Mouse (Mus musculus) liver, embryonic 14.5 days (tissue): ENCODE data around the gene Pde4a. TPM values are rescaled to one million over a fixed set of nuclear protein-coding genes. Genes with fewer than 3 reads are reported as not detected.

ENCODE experiments used
- ATAC-seq: fragments of 200-750 bp; cut with Nextera tagmentation; 2 replicates; pipeline ENCODE4 v1.8.0; 2017; ENCODE audit warnings: moderate number of reproducible peaks, mild to moderate bottlenecking, moderate library complexity; ENCODE audit not compliant: insufficient read depth
- DNase-seq, 3 experiments: peaks; one replicate each; pipeline ENCODE4 v3.0.0-alpha.2; 2012 to 2013; ENCODE audit warnings: low read depth in 3 of 3, low spot score in 3 of 3
- H3K27ac ChIP-seq: fragments of 300-500 bp; sonication (generic); 2 replicates; pipeline ENCODE4 v1.5.1; 2014; ENCODE audit warnings: moderate library complexity, mild to moderate bottlenecking, control low read depth, inconsistent platforms
- H3K27me3 ChIP-seq: fragments of 300-500 bp; sonication (generic); 2 replicates; pipeline ENCODE4 v1.6.1; 2014; ENCODE audit warnings: mild to moderate bottlenecking, low read length, moderate library complexity; ENCODE audit not compliant: control insufficient read depth, insufficient read depth
- H3K36me3 ChIP-seq: fragments of 300-500 bp; sonication (generic); replicated peaks from 2 replicates; pipeline ENCODE4 v1.6.1; 2014; ENCODE audit warnings: low read depth; ENCODE audit not compliant: control insufficient read depth, insufficient read depth
- H3K4me1 ChIP-seq, 2 experiments: fragments of 200-500 bp in 1 of 2; fragments of 300-500 bp in 1 of 2; sonication (generic) in 1 of 2; replicated peaks; 2 replicates each; pipeline ENCODE4 v1.6.1; 2012 to 2014; ENCODE audit warnings: antibody characterized with exemption in 1 of 2, inconsistent platforms in 1 of 2, low read length in 1 of 2; ENCODE audit not compliant: control insufficient read depth in 2 of 2, insufficient read depth in 2 of 2
- H3K4me2 ChIP-seq: fragments of 300-500 bp; sonication (generic); 2 replicates; pipeline ENCODE4 v1.6.1; 2014; ENCODE audit warnings: low read depth, mild to moderate bottlenecking, control low read depth, moderate library complexity
- H3K4me3 ChIP-seq, 2 experiments: fragments of 200-500 bp in 1 of 2; fragments of 300-500 bp in 1 of 2; sonication (generic) in 1 of 2; 2 replicates each; pipeline ENCODE4 v1.5.1; 2012 to 2014; ENCODE audit warnings: low read depth in 2 of 2, low read length in 2 of 2, mild to moderate bottlenecking in 2 of 2, control low read depth in 1 of 2, inconsistent platforms in 1 of 2, moderate library complexity in 1 of 2; ENCODE audit not compliant: insufficient read depth in 1 of 2
- H3K9ac ChIP-seq: fragments of 300-500 bp; sonication (generic); replicated peaks from 2 replicates; pipeline ENCODE4 v1.6.1; 2014; ENCODE audit warnings: mild to moderate bottlenecking, control low read depth, moderate library complexity
- H3K9me3 ChIP-seq: fragments of 300-500 bp; sonication (generic); 2 replicates; pipeline ENCODE4 v1.6.1; 2016; ENCODE audit warnings: low read length, mixed read lengths; ENCODE audit not compliant: control insufficient read depth
- CTCF ChIP-seq: IDR thresholded peaks from 2 replicates; pipeline ENCODE4 v1.5.1; 2016; ENCODE audit warnings: antibody characterized with exemption, low read depth, control low read depth
- EP300 ChIP-seq: IDR thresholded peaks from 2 replicates; pipeline ENCODE4 v1.6.1; 2016; ENCODE audit warnings: antibody characterized with exemption, low read depth
- WGBS: fragments of 180-500 bp; shearing (Covaris S2); extraction: QIAGEN DNeasy Blood & Tissue Kit; methylation state at CpG from one replicate; pipeline ENCODE4 v1.1.7; 2014; ENCODE audit not compliant: insufficient replicate concordance; 5-methylcytosine and 5-hydroxymethylcytosine counted together
- polyA plus RNA-seq, 2 experiments: library from polyadenylated mRNA; depleted of rRNA in 1 of 2; stranded (reverse) in 1 of 2; unstranded in 1 of 2; fragments of >200 nt; fragmentation: Nextera tagmentation in 1 of 2; extraction: Ambion mirVana in 1 of 2; gene quantifications; 2 replicates each; pipeline versions ENCODE4 v1.2.1 to v1.2.3; 2012 to 2014

Gene Pde4a
- polyA plus RNA-seq (2012; rRNA removed) (1.3 and 1.4 TPM in 2 replicates), polyA plus RNA-seq (2014; fragmentation: Nextera tagmentation; extraction: Ambion mirVana) (1.1 and 1.4 TPM in 2 replicates)

DNA sequence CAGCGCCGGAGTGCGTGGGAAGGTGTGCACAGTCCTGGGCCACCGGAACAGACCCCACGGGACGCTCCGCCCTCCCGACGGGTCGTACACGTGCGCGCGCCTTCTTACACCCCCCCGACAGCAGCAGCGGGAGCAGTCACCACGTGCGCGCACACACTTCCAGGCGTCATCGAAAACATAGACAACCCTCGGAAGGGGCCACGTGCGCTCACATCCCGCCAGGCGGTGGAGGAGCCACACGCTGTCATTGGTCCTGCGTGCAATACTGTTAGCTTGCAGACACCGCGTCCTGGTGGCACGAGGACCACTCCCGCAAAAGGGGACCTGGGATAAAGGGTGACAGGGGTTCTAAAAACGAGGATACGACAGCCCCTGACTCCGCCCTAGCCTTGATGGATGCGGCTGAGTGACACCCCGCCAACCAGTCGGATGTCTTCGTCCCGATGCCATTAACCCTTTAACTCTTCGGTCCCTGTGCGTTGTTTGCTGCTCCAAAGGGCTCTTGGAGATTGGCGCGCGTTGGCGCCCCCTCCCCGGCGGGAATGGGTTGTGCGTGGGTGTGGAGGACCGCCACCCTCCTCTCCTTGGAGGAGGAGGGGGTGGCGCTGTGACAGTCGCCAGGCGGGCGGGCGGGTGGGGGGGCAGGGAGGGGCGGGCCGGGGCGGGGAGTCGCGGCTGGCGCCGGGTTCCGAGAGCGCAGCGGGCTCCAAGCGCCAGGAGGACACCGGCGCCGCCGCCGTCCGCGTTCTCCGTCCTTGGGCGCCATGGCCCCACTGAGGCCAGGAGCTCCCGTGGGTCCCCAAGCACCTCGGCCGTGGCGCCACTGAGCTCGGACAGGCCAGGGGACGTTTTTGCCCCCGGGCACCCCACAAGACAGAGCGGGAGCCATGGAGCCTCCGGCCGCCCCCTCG, at the start of gene Pde4a:
Gene Pde4a, plus strand, starts transcription at position 674 of the 911 bp plus-strand sequence.
- ATAC-seq (no peak), DNase-seq (no peak)
- Histone ChIP-seq H3K4me2 (peak within 1 kb of the TSS; percentile 60), H3K36me3 (no peaks in the 10 kb centered on the region), H3K9ac (no peak within 1 kb of the TSS), H3K4me3 (peak within 1 kb of the TSS; percentile 41 to 45), H3K27ac (no peak within 1 kb of the TSS), H3K27me3 (peaks cover 44% of the 10 kb centered on the region), H3K4me1 (peaks cover 16 to 34% of the 10 kb centered on the region in 2 experiments; a peak in 3 of 4 replicates), H3K9me3 (no peaks in the 10 kb centered on the region)
- 1% methylated on average over 70 of the region's 86 CpGs for WGBS
- no peak for TF ChIP-seq EP300
- TF ChIP-seq CTCF = no peak

DNA sequence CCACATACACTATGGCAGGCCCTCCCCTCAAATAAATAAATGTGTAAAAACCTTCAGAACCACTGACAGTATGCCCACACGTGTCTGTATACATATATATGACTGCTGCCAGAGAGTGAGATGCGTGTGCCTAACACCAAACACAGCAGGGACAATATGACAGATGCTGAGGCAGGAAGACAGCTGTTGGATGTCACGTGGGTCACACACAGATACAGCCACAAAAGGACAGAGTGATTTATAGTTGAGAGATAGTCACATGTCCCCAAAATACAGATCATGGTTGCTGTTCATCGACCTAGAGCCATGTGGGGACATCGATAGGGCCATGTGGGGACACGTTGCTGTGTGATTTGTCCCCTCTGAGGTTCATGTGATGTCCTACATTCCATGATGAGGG, 48.4 kb upstream of the Pde4a start:
- H3K27me3 ChIP-seq = no peaks in the 10 kb centered on the region
- TF ChIP-seq EP300 (no peak), CTCF (no peak)
- no peak overlapping the region for H3K27ac ChIP-seq
- H3K4me1 ChIP-seq = no peaks in the 10 kb centered on the region
- no peaks in the 10 kb centered on the region for H3K36me3 ChIP-seq
- no peaks in the 10 kb centered on the region for H3K9me3 ChIP-seq
- no peak for ATAC-seq
- no peak overlapping the region for H3K4me2 ChIP-seq
- H3K4me3 ChIP-seq = no peak overlapping the region
- DNase-seq = no peak
- no peak overlapping the region for H3K9ac ChIP-seq
- WGBS = 59% methylated on average over 6 of the region's 6 CpGs

DNA sequence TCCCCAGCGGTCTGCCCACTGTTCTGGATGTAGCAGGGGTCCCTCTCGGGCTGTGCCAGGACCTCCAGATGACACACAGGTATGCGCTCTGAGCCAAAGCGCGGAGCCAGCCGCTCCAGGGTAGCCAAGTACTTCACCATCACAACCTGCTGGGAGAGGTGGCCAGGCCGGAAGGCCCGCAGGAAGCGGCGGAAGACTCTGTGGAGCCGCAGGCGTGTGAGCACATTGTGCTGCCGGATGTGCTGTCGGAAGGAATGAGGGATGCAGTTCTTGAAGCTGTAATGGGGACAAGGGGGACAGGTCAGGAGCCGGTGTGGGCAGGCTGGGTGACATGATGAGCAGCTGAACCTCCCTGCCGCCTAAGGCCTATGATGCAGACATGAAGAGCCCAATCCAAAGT, 44.0 kb upstream of the Pde4a start:
- Histone ChIP-seq H3K27ac (no peak overlapping the region), H3K27me3 (no peaks in the 10 kb centered on the region), H3K9ac (no peak overlapping the region), H3K4me2 (no peak overlapping the region), H3K4me3 (no peak overlapping the region), H3K9me3 (no peaks in the 10 kb centered on the region), H3K4me1 (no peaks in the 10 kb centered on the region), H3K36me3 (no peaks in the 10 kb centered on the region; the same call in 1 of the 2 replicates)
- ATAC-seq (no peak), DNase-seq (no peak)
- TF ChIP-seq CTCF (no peak), EP300 (no peak)
- WGBS = 77% methylated on average over 16 of the region's 16 CpGs

GRCm38 (mm10) chr9:21124837-21125236, 40.7 kb upstream of the Pde4a start:
- H3K27ac ChIP-seq = no peak overlapping the region

More at GRCm38 (mm10) chr9:21124837-21125236, 40.7 kb upstream of the Pde4a start:
- WGBS = 62% methylated on average over 5 of the region's 5 CpGs
- TF ChIP-seq EP300 (no peak), CTCF (no peak)
- ATAC-seq (no peak), DNase-seq (no peak)
- H3K4me2 ChIP-seq = no peak overlapping the region
- no peaks in the 10 kb centered on the region for H3K4me1 ChIP-seq
- H3K4me3 ChIP-seq = no peak overlapping the region
- no peaks in the 10 kb centered on the region; the same call in 1 of the 2 replicates for H3K36me3 ChIP-seq
- H3K9ac ChIP-seq = no peak overlapping the region
- H3K27me3 ChIP-seq = no peaks in the 10 kb centered on the region
- no peaks in the 10 kb centered on the region for H3K9me3 ChIP-seq
